In genomic region chr16:32650974-32651618, GRCm38 (mm10) we compare ENCODE assay signal across 10 mouse cellular contexts. TPM values are rescaled to one million over a fixed set of nuclear protein-coding genes. Genes with fewer than 3 reads are reported as not detected.
A peak's percentile ranks its signal among the peaks of the same experiment; 100 is the strongest.
DNase-seq lines count a peak whose midpoint lies in the region; ATAC-seq and TF ChIP-seq lines count a peak whose summit lies in the region.
"Had no signal": no experiment of that assay in that cellular context is flagged by ENCODE, and none has a peak within 500 bp of the region (broad histone marks: within the 10 kb centered on the region; RNA-seq: fewer than 3 reads in every experiment).

No protein-coding gene starts in this region.

- no peak for TF ChIP-seq CTCF in kidney, adult 2 months (conservative IDR thresholded peaks at IDR 0.05; ENCODE audit: insufficient read depth, insufficient read length, low read depth, low read length)
- no peak for TF ChIP-seq CTCF in CH12.LX (conservative IDR thresholded peaks at IDR 0.05 in 1 of 2, IDR thresholded peaks at IDR 0.05 in 1 of 2; ENCODE audit: low read depth in 2 of 2, low read length in 2 of 2)
- TF ChIP-seq CTCF in hindbrain, postnatal 0 days (IDR thresholded peaks at IDR 0.05; ENCODE audit: low read depth), result no peak

- no peak for TF ChIP-seq RAD21 in CH12.LX (IDR thresholded peaks at IDR 0.05; ENCODE audit: low read depth, low read length)

- dilution Hi-C loops in CH12.LX (cut with MboI; ENCODE audit: extremely low pct_ligation_motif_present, extremely low pct_unique_long_range_greater_than_20kb, low sequenced_read_pairs), result no loop called here

- no peaks in the 10 kb centered on the region for H3K9me3 ChIP-seq in CH12.LX (replicated peaks; ENCODE audit: low read length)
- H3K9me3 ChIP-seq in intestine, embryonic 15.5 days, result no peaks in the 10 kb centered on the region
- no peaks in the 10 kb centered on the region for H3K9me3 ChIP-seq in hindbrain, postnatal 0 days (ENCODE audit: low read length)
- H3K9me3 ChIP-seq: limb, embryonic 12.5 days had no signal

- peak overlapping the region; percentile 73 for H3K4me2 ChIP-seq in CH12.LX (ENCODE audit: insufficient read depth, low read depth, poor library complexity, severe bottlenecking)
- H3K4me2 ChIP-seq in intestine, embryonic 15.5 days (replicated peaks), result no peak overlapping the region
- no peak overlapping the region for H3K4me2 ChIP-seq in hindbrain, postnatal 0 days (ENCODE audit: low read depth, low read length)
- H3K4me2 ChIP-seq: limb, embryonic 12.5 days had no signal

- H3K4me1 ChIP-seq in kidney, adult 2 months (ENCODE audit: control insufficient read depth, insufficient read depth, low read length), result no peaks in the 10 kb centered on the region
- H3K4me1 ChIP-seq in CH12.LX (ENCODE audit: control insufficient read depth in 1 of 2, insufficient read depth in 2 of 2), result peaks cover 13 to 45% of the 10 kb centered on the region in 2 experiments
- H3K4me1 ChIP-seq in intestine, embryonic 15.5 days (replicated peaks), result peaks cover 6% of the 10 kb centered on the region
- peaks cover 3% of the 10 kb centered on the region for H3K4me1 ChIP-seq in hindbrain, postnatal 0 days (ENCODE audit: insufficient read depth, low read length)

- 0 out of 2 replicates have a peak overlapping the region, but pooled peaks have one; percentile 4 for H3K9ac ChIP-seq in CH12.LX (ENCODE audit: insufficient read depth, low read depth)
- H3K9ac ChIP-seq in intestine, embryonic 15.5 days, result no peak overlapping the region
- H3K9ac ChIP-seq in hindbrain, postnatal 0 days (replicated peaks; ENCODE audit: low read length), result no peak overlapping the region
- H3K9ac ChIP-seq: limb, embryonic 12.5 days had no signal

- in situ Hi-C loops in CH12.LX (cut with MboI; ENCODE audit: low pct_ligation_motif_present, low pct_unique_long_range_greater_than_20kb, low sequenced_read_pairs), result loop anchor here (5.0 kb wide), 1 partner anchor 36 kb away; no protein-coding TSS in a partner anchor

- peak overlapping the region; percentile 55; the same call in 1 of the 2 replicates for H3K27ac ChIP-seq in kidney, adult 2 months (ENCODE audit: insufficient read depth, low read depth, low read length)
- H3K27ac ChIP-seq in CH12.LX (ENCODE audit: insufficient read depth, low read depth), result peak overlapping the region; percentile 56; the same call in 1 of the 2 replicates
- H3K27ac ChIP-seq in intestine, embryonic 15.5 days, result peak overlapping the region; percentile 13; the same call in 1 of the 2 replicates
- no peak overlapping the region for H3K27ac ChIP-seq in hindbrain, postnatal 0 days
- H3K27ac ChIP-seq: limb, embryonic 12.5 days had no signal

- 68% methylated on average over 5 of the region's 5 CpGs for WGBS in kidney, adult 2 months
- WGBS in intestine, embryonic 15.5 days, result 75% methylated on average over 5 of the region's 5 CpGs
- 88% methylated on average over 5 of the region's 5 CpGs for WGBS in hindbrain, postnatal 0 days

- TF ChIP-seq EP300 in CH12.LX (IDR thresholded peaks at IDR 0.05; ENCODE audit: low read length), result peak; percentile 65; the same call in 1 of the 2 replicates

- ATAC-seq in intestine, embryonic 15.5 days, result no peak
- ATAC-seq in hindbrain, postnatal 0 days, result no peak

- TF ChIP-seq POLR2A in kidney, adult 2 months (IDR thresholded peaks at IDR 0.05; ENCODE audit: low read depth, low read length), result no peak
- TF ChIP-seq POLR2A in CH12.LX (IDR thresholded peaks at IDR 0.05; ENCODE audit: low read depth, low read length), result no peak

- peak; percentile 50 for DNase-seq in kidney, adult 2 months
- no peak for DNase-seq in kidney, adult 18-20 months
- peak; percentile 79 for DNase-seq in CH12.LX (ENCODE audit: extremely low read depth)
- peak; percentile 75 to 78 for DNase-seq in natural killer cell, adult 2 months (ENCODE audit: low spot score in 2 of 2)
- no peak for DNase-seq in layer of hippocampus, adult 9-11 months
- DNase-seq in right cerebral cortex, adult 2 months (ENCODE audit: low spot score in 2 of 2), result no peak
- no peak for DNase-seq in hindbrain, postnatal 0 days (ENCODE audit: low spot score)
- DNase-seq: embryo, embryonic 11 days had no signal

- H3K79me2 ChIP-seq in CH12.LX (replicated peaks; ENCODE audit: control insufficient read depth, extremely low read depth, insufficient read depth, poor library complexity, severe bottlenecking), result peaks cover 7% of the 10 kb centered on the region; the same call in 1 of the 2 replicates

- no peaks in the 10 kb centered on the region for H3K27me3 ChIP-seq in kidney, adult 2 months (replicated peaks; ENCODE audit: control insufficient read depth, insufficient read depth, low read length)
- H3K27me3 ChIP-seq in CH12.LX (replicated peaks), result no peaks in the 10 kb centered on the region
- no peaks in the 10 kb centered on the region for H3K27me3 ChIP-seq in intestine, embryonic 15.5 days (replicated peaks)
- H3K27me3 ChIP-seq in hindbrain, postnatal 0 days (ENCODE audit: insufficient read depth, low read length), result no peaks in the 10 kb centered on the region
- H3K27me3 ChIP-seq: limb, embryonic 12.5 days had no signal

- H3K4me3 ChIP-seq in kidney, adult 2 months (ENCODE audit: insufficient read depth, low read depth, low read length), result no peak overlapping the region
- H3K4me3 ChIP-seq in CH12.LX (replicated peaks in 1 of 3; ENCODE audit: low read depth in 2 of 3, low read length in 2 of 3, poor library complexity in 1 of 3), result peak overlapping the region in 1 of 3 experiments; percentile 19
- no peak overlapping the region for H3K4me3 ChIP-seq in intestine, embryonic 15.5 days (replicated peaks)
- no peak overlapping the region for H3K4me3 ChIP-seq in hindbrain, postnatal 0 days (ENCODE audit: low read length)
- H3K4me3 ChIP-seq: limb, embryonic 12.5 days had no signal

- H3K36me3 ChIP-seq in kidney, adult 2 months (ENCODE audit: control insufficient read depth, insufficient read depth, low read length), result no peaks in the 10 kb centered on the region
- peaks cover 0 to 27% of the 10 kb centered on the region in 2 experiments for H3K36me3 ChIP-seq in CH12.LX (replicated peaks in 1 of 2; ENCODE audit: control insufficient read depth in 1 of 2, insufficient read depth in 1 of 2, low read length in 1 of 2)
- H3K36me3 ChIP-seq in intestine, embryonic 15.5 days, result no peaks in the 10 kb centered on the region
- H3K36me3 ChIP-seq in hindbrain, postnatal 0 days (ENCODE audit: insufficient read depth, low read length), result no peaks in the 10 kb centered on the region

TF ChIP-seq in CH12.LX, 34 proteins besides CTCF, POLR2A, EP300 and RAD21:
- TF ChIP-seq MYC (IDR thresholded peaks at IDR 0.05; ENCODE audit: low read depth, low read length), result no peak
- TF ChIP-seq TCF12 (IDR thresholded peaks at IDR 0.05; ENCODE audit: low read depth, low read length), result no peak
- TF ChIP-seq ZMIZ1 (IDR thresholded peaks at IDR 0.05; ENCODE audit: low read depth, low read length), result no peak
- peak; percentile 33; the same call in 1 of the 2 replicates for TF ChIP-seq SIN3A (IDR thresholded peaks at IDR 0.05; ENCODE audit: low read length)
- no peak for TF ChIP-seq ZC3H11A (IDR thresholded peaks at IDR 0.05; ENCODE audit: low read depth, low read length)
- peak; percentile 42; the same call in 1 of the 2 replicates for TF ChIP-seq MAX (IDR thresholded peaks at IDR 0.05; ENCODE audit: low read length)
- TF ChIP-seq ZNF384 (IDR thresholded peaks at IDR 0.05; ENCODE audit: low read depth, low read length), result no peak
- TF ChIP-seq CHD1 (IDR thresholded peaks at IDR 0.05; ENCODE audit: low read depth, low read length), result no peak
- TF ChIP-seq RCOR1 (conservative IDR thresholded peaks at IDR 0.05; ENCODE audit: low read depth, low read length), result no peak
- TF ChIP-seq KAT2A (IDR thresholded peaks at IDR 0.05; ENCODE audit: insufficient replicate concordance, low read length), result no peak
- TF ChIP-seq NELFE (IDR thresholded peaks at IDR 0.05; ENCODE audit: low read depth, low read length), result 0 out of 2 replicates have a peak, but pooled peaks have one; percentile 21
- 0 out of 2 replicates have a peak, but pooled peaks have one; percentile 65 for TF ChIP-seq MAZ (IDR thresholded peaks at IDR 0.05; ENCODE audit: low read depth, low read length)
- no peak for TF ChIP-seq JUND (conservative IDR thresholded peaks at IDR 0.05; ENCODE audit: low read depth, low read length)
- TF ChIP-seq TBP (conservative IDR thresholded peaks at IDR 0.05; ENCODE audit: low read depth, low read length), result no peak
- TF ChIP-seq ETS1 (conservative IDR thresholded peaks at IDR 0.05; ENCODE audit: low read depth, low read length), result no peak
- TF ChIP-seq MEF2A (IDR thresholded peaks at IDR 0.05; ENCODE audit: borderline replicate concordance, low read depth, low read length), result peak; percentile 41; the same call in 1 of the 2 replicates
- TF ChIP-seq ELF1 (IDR thresholded peaks at IDR 0.05; ENCODE audit: low read depth, low read length), result peak; percentile 79
- TF ChIP-seq NRF1 (IDR thresholded peaks at IDR 0.05; ENCODE audit: low read depth, low read length), result no peak
- TF ChIP-seq BHLHE40 (IDR thresholded peaks at IDR 0.05; ENCODE audit: low read depth, low read length), result no peak
- no peak for TF ChIP-seq CHD2 (IDR thresholded peaks at IDR 0.05; ENCODE audit: low read length)
- peak; percentile 64 for TF ChIP-seq HCFC1 (IDR thresholded peaks at IDR 0.05; ENCODE audit: low read depth, low read length)

RNA-seq across cellular contexts. Expression of gene Tnk2, which starts 7.4 kb away (rescaled TPM):
- polyA plus RNA-seq in kidney, adult 2 months (2012; rRNA removed), result 35.8 and 40.8 TPM in 2 replicates
- total RNA-seq in CH12.LX (2012; rRNA removed) (31.9 and 35.9 TPM in 2 replicates), CH12.LX (2014; rRNA removed) (14.7 and 18.8 TPM in 2 replicates)
- polyA plus RNA-seq in CH12.LX (2012; ENCODE audit: insufficient read length, low read depth), result 62.2 and 67.7 TPM in 2 replicates
- 9.2 and 10.1 TPM in 2 replicates for polyA plus RNA-seq in intestine, embryonic 15.5 days (2015; fragmentation: Nextera tagmentation; extraction: Ambion mirVana)
- total RNA-seq in hindbrain, postnatal 0 days (2014; rRNA removed), result 78.2 and 90.5 TPM in 2 replicates
- polyA plus RNA-seq in hindbrain, postnatal 0 days (2015; fragmentation: Nextera tagmentation; extraction: Ambion mirVana), result 18.6 and 19.2 TPM in 2 replicates

RNA-seq across cellular contexts. Expression of gene Tfrc, which starts 42.4 kb away (rescaled TPM):
- 7.9 and 12.0 TPM in 2 replicates for polyA plus RNA-seq in kidney, adult 2 months (2012; rRNA removed)
- 328 and 358 TPM in 2 replicates for total RNA-seq in CH12.LX (2012; rRNA removed)
- total RNA-seq in CH12.LX (2014; rRNA removed), result 840 and 921 TPM in 2 replicates
- 186 and 190 TPM in 2 replicates for polyA plus RNA-seq in CH12.LX (2012; ENCODE audit: insufficient read length, low read depth)
- polyA plus RNA-seq in intestine, embryonic 15.5 days (2015; fragmentation: Nextera tagmentation; extraction: Ambion mirVana), result 88.1 and 103 TPM in 2 replicates
- 51.9 and 56.3 TPM in 2 replicates for total RNA-seq in hindbrain, postnatal 0 days (2014; rRNA removed)
- polyA plus RNA-seq in hindbrain, postnatal 0 days (2015; fragmentation: Nextera tagmentation; extraction: Ambion mirVana), result 38.3 and 40.0 TPM in 2 replicates

Comparison
In these comparisons a context has a peak if more than half of its experiments do, and no peak if none do; other contexts are left out.
1. DNase-seq: peak in kidney, adult 2 months (single experiment), CH12.LX (single experiment) and natural killer cell, adult 2 months (2 of 2); none in kidney, adult 18-20 months (single experiment), layer of hippocampus, adult 9-11 months (single experiment), right cerebral cortex, adult 2 months (0 of 2) and hindbrain, postnatal 0 days (single experiment).